Mouse (Mus musculus) CD4-positive, CD25-positive, alpha-beta regulatory T cell, adult 4 months (primary cell): ENCODE measurements around the gene Crcp. TPM values are rescaled to one million over a fixed set of nuclear protein-coding genes. Genes with fewer than 3 reads are reported as not detected.

ENCODE experiments used
- ATAC-seq: one replicate; pipeline ENCODE4 v1.8.0; 2017
- polyA plus RNA-seq, 2 experiments: library from polyadenylated mRNA; unstranded; fragments of 100-300 nt; shearing (Covaris generic); gene quantifications; one replicate each; pipeline ENCODE4 v1.2.1; 2017

Crcp gene
- polyA plus RNA-seq, 2 experiments from 2014 or later = 60.0 to 75.7 TPM

GRCm38 (mm10) chr5:130097837-130098236, 68.7 kb downstream of the Crcp start:
- no peak for ATAC-seq

GRCm38 (mm10) chr5:130101724-130102123, 72.6 kb downstream of the Crcp start:
- no peak for ATAC-seq

- no peak for ATAC-seq
Observed at GRCm38 (mm10) chr5:130109348-130109747, 80.3 kb downstream of the Crcp start.

Other genes with a start within 250 kb of the Crcp start
- 10 to 100 TPM; 46.4 to 64.2 TPM for gene Psph, start 241.8 kb upstream of the Crcp start, polyA plus RNA-seq
- gene Sumf2, start 182.3 kb upstream of the Crcp start, polyA plus RNA-seq = 10 to 100 TPM; 24.8 to 36.4 TPM
- 100 to 1,000 TPM; 270 to 346 TPM for gene Chchd2, start 141.8 kb upstream of the Crcp start, polyA plus RNA-seq
- gene Zbed5, start 133.6 kb upstream of the Crcp start, polyA plus RNA-seq = 1 to 10 TPM in 1 of 2 experiments, under 1 TPM in 1; 0.78 to 1.7 TPM
- under 1 TPM; 0.33 to 0.67 TPM for gene Phkg1, start 130.7 kb upstream of the Crcp start, polyA plus RNA-seq
- under 1 TPM in 1 of 2 experiments, not detected in 1; 0.51 TPM for gene Nupr1l, start 120.8 kb upstream of the Crcp start, polyA plus RNA-seq
- 1 to 10 TPM; 5.0 to 6.2 TPM for gene Vkorc1l1, start 87.3 kb upstream of the Crcp start, polyA plus RNA-seq
- 10 to 100 TPM; 49.4 to 60.6 TPM for gene Gusb, start 26.2 kb upstream of the Crcp start, polyA plus RNA-seq
- 100 to 1,000 TPM; 102 to 103 TPM for gene Asl, start within 50 bp of the Crcp start, polyA plus RNA-seq
- 1 to 10 TPM; 1.8 to 3.6 TPM for gene Tpst1, start 44.0 kb downstream of the Crcp start, polyA plus RNA-seq
- gene Kctd7, start 115.6 kb downstream of the Crcp start, polyA plus RNA-seq = 1 to 10 TPM; 2.2 to 2.8 TPM
- 10 to 100 TPM; 32.1 to 43.4 TPM for gene Rabgef1, start 142.5 kb downstream of the Crcp start, polyA plus RNA-seq
- 10 to 100 TPM; 10.7 to 15.0 TPM for gene Tmem248, start 187.8 kb downstream of the Crcp start, polyA plus RNA-seq
- gene Sbds, start 226.2 kb downstream of the Crcp start, polyA plus RNA-seq = 100 to 1,000 TPM; 124 to 164 TPM
- gene Tyw1, start 226.3 kb downstream of the Crcp start, polyA plus RNA-seq = 10 to 100 TPM; 22.1 to 44.6 TPM